Mouse (Mus musculus) midbrain, embryonic 10.5 days (tissue): ENCODE data around the gene Il22ra2. TPM values are rescaled to one million over a fixed set of nuclear protein-coding genes. Genes with fewer than 3 reads are reported as not detected.
"Not testable (repeated sequence)": the region's sequence is repeated elsewhere in the genome, so short reads cannot be mapped to it uniquely, and the experiment has no call there.

Experiments
- DNase-seq: peaks from one replicate; pipeline ENCODE4 v3.0.0-alpha.2; 2017; ENCODE audit warnings: low spot score
- H3K27ac ChIP-seq: fragments of 300-500 bp; sonication (generic); replicated peaks from 2 replicates; pipeline ENCODE4 v1.5.1; 2016; ENCODE audit warnings: mild to moderate bottlenecking
- H3K27me3 ChIP-seq: fragments of 300-500 bp; sonication (generic); 2 replicates; pipeline ENCODE4 v1.6.1; 2016; ENCODE audit warnings: low read depth, mild to moderate bottlenecking; ENCODE audit not compliant: poor library complexity, severe bottlenecking
- H3K36me3 ChIP-seq: fragments of 300-500 bp; sonication (generic); 2 replicates; pipeline ENCODE4 v1.6.1; 2016; ENCODE audit warnings: mild to moderate bottlenecking, moderate library complexity
- H3K4me1 ChIP-seq: fragments of 300-500 bp; sonication (generic); 2 replicates; pipeline ENCODE4 v1.6.1; 2016
- H3K4me3 ChIP-seq: fragments of 300-500 bp; sonication (generic); 2 replicates; pipeline ENCODE4 v1.5.1; 2016; ENCODE audit warnings: mild to moderate bottlenecking, moderate library complexity
- H3K9me3 ChIP-seq: fragments of 300-500 bp; sonication (generic); replicated peaks from 2 replicates; pipeline ENCODE4 v1.6.1; 2016; ENCODE audit warnings: mild to moderate bottlenecking
- WGBS: fragments of 180-500 bp; shearing (Covaris S2); methylation state at CpG from one replicate; pipeline ENCODE4 v1.1.7; 2016; 5-methylcytosine and 5-hydroxymethylcytosine counted together
- polyA plus RNA-seq: library from polyadenylated mRNA; unstranded; fragments of >200 nt; fragmentation: Nextera tagmentation; extraction: Ambion mirVana; gene quantifications from 2 replicates; pipeline ENCODE4 v1.2.1, GENCODE M21; 2016

Gene Il22ra2
- polyA plus RNA-seq, 1 experiment from 2014 or later = not detected

- Histone ChIP-seq H3K4me3 (peak within 1 kb of the TSS; percentile 72), H3K27ac (peak within 1 kb of the TSS; percentile 89), H3K27me3 (peaks cover 18% of the 10 kb centered on the region), H3K4me1 (peaks cover 23% of the 10 kb centered on the region), H3K36me3 (no peaks in the 10 kb centered on the region), H3K9me3 (no peaks in the 10 kb centered on the region)
- WGBS = 1% methylated on average over 52 of the region's 52 CpGs
- peak; percentile 99 for DNase-seq
These were observed 30.0 kb upstream of the Il22ra2 start, which contains the start of gene Ifngr1 for GRCm38 (mm10) chr10:19591641-19592441. Ifngr1 (plus strand) TSS chr10:19591949.

DNA sequence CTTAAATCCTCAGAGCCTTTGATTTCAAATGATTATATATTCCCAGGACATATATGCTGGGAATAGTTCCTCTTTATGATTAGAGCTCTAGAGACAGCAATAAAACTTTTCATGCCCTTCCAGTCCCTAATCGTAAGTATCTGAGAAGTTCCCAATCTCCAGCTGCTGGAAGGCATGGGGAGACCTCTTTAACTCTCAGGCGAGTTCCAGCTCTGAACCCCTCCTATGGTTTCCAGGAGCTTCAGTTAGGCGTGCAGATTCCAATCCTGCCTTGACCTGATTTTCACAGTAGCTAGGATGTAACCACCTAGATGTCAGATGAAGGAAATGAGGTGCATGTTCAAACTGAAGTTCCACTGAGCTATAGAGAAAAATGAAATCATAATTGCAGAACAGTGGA is 29.2 kb upstream of the Il22ra2 start:
- H3K27ac ChIP-seq = peak overlapping the region; percentile 89
- WGBS = 12% methylated on average over 3 of the region's 3 CpGs
- peaks cover 23% of the 10 kb centered on the region for H3K4me1 ChIP-seq
- H3K9me3 ChIP-seq = no peaks in the 10 kb centered on the region
- H3K4me3 ChIP-seq = peak overlapping the region; percentile 72
- H3K27me3 ChIP-seq = peaks cover 18% of the 10 kb centered on the region
- H3K36me3 ChIP-seq = 0 out of 2 replicates have a peak, but pooled peaks cover 3% of the 10 kb centered on the region
- no peak for DNase-seq

DNA sequence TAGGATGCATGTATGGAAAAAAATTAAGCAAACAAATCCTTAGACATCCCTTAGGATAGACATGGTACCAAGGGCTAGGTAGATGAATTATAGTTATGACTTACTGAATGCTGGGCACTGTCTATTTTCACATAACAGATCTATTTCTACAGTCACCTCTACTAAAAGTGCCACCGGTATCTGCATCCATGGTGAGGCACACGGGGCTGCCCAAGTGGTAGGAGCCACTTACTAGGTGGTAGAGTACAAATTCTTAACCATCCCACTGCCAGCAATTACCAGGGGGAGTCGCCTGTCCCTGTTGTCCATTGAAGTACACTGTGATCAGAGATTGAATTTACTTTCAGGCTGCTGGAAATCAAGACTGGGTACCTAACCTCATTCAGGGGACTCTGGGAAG is 28.5 kb upstream of the Il22ra2 start:
- Histone ChIP-seq H3K4me3 (no peak overlapping the region), H3K9me3 (no peaks in the 10 kb centered on the region), H3K36me3 (peaks cover 8% of the 10 kb centered on the region), H3K27me3 (peaks cover 18% of the 10 kb centered on the region), H3K27ac (no peak overlapping the region), H3K4me1 (peaks cover 23% of the 10 kb centered on the region)
- WGBS = 84% methylated on average over 3 of the region's 3 CpGs
- no peak for DNase-seq

DNA sequence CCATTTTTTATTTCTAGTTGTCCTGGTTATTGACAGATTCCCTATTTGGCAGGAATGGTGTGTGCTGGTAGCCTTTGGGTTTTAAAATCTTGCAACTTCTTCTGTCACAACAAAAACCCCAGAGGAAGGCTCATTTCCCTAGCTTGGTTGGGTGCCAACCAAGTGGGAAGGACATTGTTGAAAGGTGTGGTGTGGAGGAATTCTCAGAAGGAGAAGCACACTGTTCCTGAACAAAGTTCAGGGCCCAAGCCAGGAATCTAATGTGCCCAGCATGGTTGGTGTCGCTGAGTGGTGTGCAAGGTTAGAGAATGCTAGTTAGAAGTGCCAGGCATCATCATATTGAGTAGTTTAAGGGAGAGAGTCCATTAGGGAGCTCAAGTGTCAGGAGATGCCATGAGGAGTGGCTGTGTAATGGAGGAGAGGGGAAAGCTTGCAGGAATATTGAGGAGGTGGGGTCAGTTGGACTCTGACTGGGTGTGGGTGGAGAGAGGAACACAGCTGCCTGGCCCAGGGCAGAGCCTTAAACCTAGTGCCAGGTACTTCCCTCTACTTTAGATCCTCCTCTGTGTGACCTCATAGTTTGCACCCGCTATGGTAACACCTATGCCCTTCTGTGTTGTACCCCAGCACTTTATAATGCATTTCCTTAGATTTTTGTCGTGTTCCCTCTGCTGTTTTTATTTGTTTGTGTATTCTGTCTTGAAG is 27.4 kb upstream of the Il22ra2 start:
- H3K27me3 ChIP-seq = peaks cover 17% of the 10 kb centered on the region
- H3K27ac ChIP-seq = no peak overlapping the region
- no peak overlapping the region for H3K4me3 ChIP-seq
- no peaks in the 10 kb centered on the region for H3K9me3 ChIP-seq
- peaks cover 18% of the 10 kb centered on the region for H3K36me3 ChIP-seq
- H3K4me1 ChIP-seq = peaks cover 30% of the 10 kb centered on the region
- no peak for DNase-seq
- 78% methylated on average over 3 of the region's 3 CpGs for WGBS

DNA sequence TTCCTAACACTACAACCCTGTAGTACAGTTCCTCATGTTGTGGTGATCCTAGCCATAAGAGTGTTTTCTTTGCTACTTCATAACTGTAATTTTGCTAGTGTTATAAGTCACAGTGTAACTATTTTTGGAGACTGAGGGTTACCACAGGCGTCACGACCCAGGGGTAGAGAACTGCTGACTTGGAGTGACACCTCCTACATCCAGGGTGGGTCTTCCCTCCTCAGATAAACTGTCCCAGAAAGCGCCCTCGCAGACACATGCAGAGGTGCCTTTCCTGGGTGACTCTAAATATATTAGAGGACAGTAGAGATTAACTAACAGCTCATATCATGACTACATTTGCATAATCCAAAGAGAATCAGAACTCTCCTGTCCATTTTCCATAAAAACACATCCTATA is 24.9 kb upstream of the Il22ra2 start:
- 87% methylated on average over 4 of the region's 4 CpGs for WGBS
- H3K4me1 ChIP-seq = peaks cover 27% of the 10 kb centered on the region

DNA sequence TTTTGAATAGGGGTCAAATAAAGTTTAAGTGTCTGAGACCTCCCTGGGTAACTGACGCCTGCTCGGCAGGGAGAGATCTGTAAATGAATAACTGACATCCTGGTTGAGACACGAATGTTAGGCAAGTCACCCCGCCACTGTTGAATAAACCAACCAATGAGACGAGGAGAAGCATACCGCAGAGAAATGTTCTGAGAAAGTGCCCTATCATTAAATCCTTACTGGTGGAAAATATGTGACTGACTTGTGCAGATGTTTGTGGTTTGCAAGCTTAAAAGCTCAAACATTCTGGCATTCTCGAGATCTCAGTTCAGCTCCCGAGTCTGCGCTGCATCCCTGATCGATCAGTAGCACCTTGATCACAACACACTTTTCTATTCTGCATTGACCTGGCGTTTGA is 23.7 kb upstream of the Il22ra2 start:
- Histone ChIP-seq H3K9me3 (peaks cover 5% of the 10 kb centered on the region; the same call in 1 of the 2 replicates), H3K27ac (no peak overlapping the region), H3K36me3 (peaks cover 42% of the 10 kb centered on the region), H3K4me1 (peaks cover 19% of the 10 kb centered on the region), H3K27me3 (no peaks in the 10 kb centered on the region), H3K4me3 (no peak overlapping the region)
- WGBS = 91% methylated on average over 11 of the region's 11 CpGs
- no peak for DNase-seq

More for the DNA sequence above, 24.9 kb upstream of the Il22ra2 start:
- no peaks in the 10 kb centered on the region for H3K27me3 ChIP-seq
- H3K36me3 ChIP-seq = peaks cover 29% of the 10 kb centered on the region
- H3K4me3 ChIP-seq = no peak overlapping the region
- peaks cover 5% of the 10 kb centered on the region; the same call in 1 of the 2 replicates for H3K9me3 ChIP-seq
- no peak overlapping the region for H3K27ac ChIP-seq
- no peak for DNase-seq

DNA sequence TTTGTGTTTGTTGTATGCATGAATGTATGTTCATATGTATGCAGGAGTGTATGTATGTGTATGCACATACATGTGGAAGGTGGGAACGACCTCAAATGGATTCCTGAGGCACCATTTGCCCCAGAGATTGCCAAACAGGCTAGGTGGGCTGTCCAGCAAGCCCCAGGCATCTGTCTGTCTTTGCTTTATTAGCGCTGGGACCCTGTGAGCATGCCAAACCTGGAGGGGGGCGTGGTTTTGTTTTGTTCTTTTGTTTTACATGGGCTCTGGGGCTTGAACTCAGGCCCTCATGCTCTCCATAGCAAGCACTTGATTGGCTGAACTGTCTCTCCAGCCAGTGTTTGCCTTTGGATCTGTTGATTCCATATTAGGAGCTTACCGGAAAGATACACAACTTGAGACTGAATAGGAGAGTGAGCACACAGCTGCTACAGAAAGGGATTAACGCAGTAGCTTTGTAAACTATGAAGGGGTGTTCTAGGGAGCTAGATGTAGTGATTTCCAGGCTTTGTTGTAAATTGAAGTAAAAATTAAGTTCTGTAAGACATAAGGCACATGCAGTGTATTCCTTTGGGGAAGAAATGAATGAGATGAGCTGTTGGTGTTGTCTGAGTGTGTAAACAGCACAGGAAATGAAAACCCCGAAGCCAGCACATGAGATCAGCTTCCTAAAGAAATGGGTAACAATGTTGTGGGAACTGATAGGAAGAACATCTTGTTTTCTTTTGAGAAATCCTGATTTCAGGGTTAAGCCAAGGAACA is 22.3 kb upstream of the Il22ra2 start:
- 78% methylated on average over 6 of the region's 6 CpGs for WGBS
- no peak for DNase-seq

DNA sequence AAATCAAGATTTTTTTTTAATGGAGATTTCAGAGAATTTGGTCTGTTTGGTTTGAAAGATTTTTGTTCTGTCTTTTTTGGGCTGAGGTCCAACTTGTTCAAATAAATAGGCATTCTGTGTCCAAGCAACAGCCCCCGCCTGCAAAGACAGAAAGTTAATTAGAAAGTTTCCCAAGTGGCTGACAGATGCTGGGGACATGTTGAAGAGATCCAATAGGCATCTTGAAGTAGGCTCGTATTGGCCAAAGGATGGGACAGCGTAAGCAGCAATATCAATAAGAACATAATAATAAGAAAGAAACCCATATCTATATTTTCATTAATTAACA is 21.7 kb upstream of the Il22ra2 start:
- H3K36me3 ChIP-seq = peaks cover 61% of the 10 kb centered on the region
- no peak for DNase-seq
- WGBS = 79% methylated on average over 3 of the region's 3 CpGs
- H3K27ac ChIP-seq = 0 out of 2 replicates have a peak overlapping the region, but pooled peaks have one; percentile 9
- no peaks in the 10 kb centered on the region for H3K27me3 ChIP-seq
- peaks cover 5% of the 10 kb centered on the region; the same call in 1 of the 2 replicates for H3K9me3 ChIP-seq
- no peak overlapping the region for H3K4me3 ChIP-seq
- H3K4me1 ChIP-seq = peaks cover 11% of the 10 kb centered on the region; the same call in 1 of the 2 replicates

More for the DNA sequence above, 22.3 kb upstream of the Il22ra2 start:
- H3K27me3 ChIP-seq = no peaks in the 10 kb centered on the region
- H3K27ac ChIP-seq = peak overlapping the region; percentile 9; the same call in 1 of the 2 replicates
- peaks cover 56% of the 10 kb centered on the region for H3K36me3 ChIP-seq
- peaks cover 5% of the 10 kb centered on the region; the same call in 1 of the 2 replicates for H3K9me3 ChIP-seq
- H3K4me3 ChIP-seq = no peak overlapping the region
- peaks cover 11% of the 10 kb centered on the region; the same call in 1 of the 2 replicates for H3K4me1 ChIP-seq

GRCm38 (mm10) chr10:19601502-19601901 is 20.3 kb upstream of the Il22ra2 start:
- Histone ChIP-seq H3K36me3 (peaks cover 76% of the 10 kb centered on the region), H3K4me1 (peaks cover 11% of the 10 kb centered on the region; the same call in 1 of the 2 replicates)
- not testable (repeated sequence) for H3K27ac ChIP-seq, H3K27me3 ChIP-seq, H3K4me3 ChIP-seq, DNase-seq, H3K9me3 ChIP-seq
- 19% methylated on average over 1 of the region's 1 CpGs for WGBS

DNA sequence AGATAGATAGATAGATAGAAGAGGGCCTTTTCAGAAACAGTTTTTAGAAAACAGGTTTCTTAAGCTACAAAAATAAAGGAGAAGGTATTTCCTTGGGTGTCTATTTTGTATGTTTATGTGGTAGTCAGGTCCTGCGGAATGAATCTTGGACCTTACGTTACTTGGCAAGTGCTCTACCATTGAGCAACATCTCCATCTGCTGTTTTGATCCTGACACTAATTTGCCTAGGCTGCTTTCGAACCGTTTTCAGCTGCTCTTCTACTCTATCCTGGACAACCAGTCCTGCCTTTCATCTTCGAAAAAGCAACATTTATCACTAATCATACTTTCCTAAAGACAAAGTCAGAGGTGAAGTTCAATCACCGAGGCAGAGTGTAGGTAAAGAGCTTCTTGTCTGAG is 18.6 kb upstream of the Il22ra2 start:
- Histone ChIP-seq H3K36me3 (peaks cover 86% of the 10 kb centered on the region), H3K9me3 (peaks cover 5% of the 10 kb centered on the region; the same call in 1 of the 2 replicates), H3K27me3 (no peaks in the 10 kb centered on the region), H3K4me3 (no peak overlapping the region), H3K4me1 (peaks cover 11% of the 10 kb centered on the region; the same call in 1 of the 2 replicates), H3K27ac (no peak overlapping the region)
- no peak for DNase-seq
- WGBS = 92% methylated on average over 6 of the region's 6 CpGs

DNA sequence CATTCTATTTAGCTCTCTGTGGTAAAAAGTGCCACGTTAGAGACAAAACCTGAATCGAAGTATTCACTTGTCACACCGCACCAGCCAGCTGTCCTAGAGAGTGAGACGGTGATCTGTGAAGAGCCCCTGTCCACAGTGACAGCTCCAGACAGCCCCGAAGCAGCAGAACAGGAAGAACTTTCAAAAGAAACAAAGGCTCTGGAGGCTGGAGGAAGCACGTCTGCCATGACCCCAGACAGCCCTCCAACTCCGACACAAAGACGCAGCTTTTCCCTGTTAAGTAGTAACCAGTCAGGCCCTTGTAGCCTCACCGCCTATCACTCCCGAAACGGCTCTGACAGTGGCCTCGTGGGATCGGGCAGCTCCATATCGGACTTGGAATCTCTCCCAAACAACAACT is 12.7 kb upstream of the Il22ra2 start:
- Histone ChIP-seq H3K27ac (peak overlapping the region; percentile 76), H3K4me1 (peaks cover 12% of the 10 kb centered on the region), H3K9me3 (no peaks in the 10 kb centered on the region), H3K27me3 (no peaks in the 10 kb centered on the region), H3K4me3 (no peak overlapping the region), H3K36me3 (peaks cover 51% of the 10 kb centered on the region)
- DNase-seq = peak; percentile 40
- WGBS = 52% methylated on average over 14 of the region's 14 CpGs

GRCm38 (mm10) chr10:19611616-19612015 is 10.2 kb upstream of the Il22ra2 start:
- Histone ChIP-seq H3K4me1 (peaks cover 12% of the 10 kb centered on the region), H3K9me3 (no peaks in the 10 kb centered on the region), H3K4me3 (no peak overlapping the region), H3K27me3 (no peaks in the 10 kb centered on the region), H3K27ac (no peak overlapping the region), H3K36me3 (peaks cover 27% of the 10 kb centered on the region)
- DNase-seq = no peak
- WGBS = 61% methylated on average over 2 of the region's 2 CpGs
